11 mouse cellular contexts compared by ENCODE assay signal in the genomic region with DNA sequence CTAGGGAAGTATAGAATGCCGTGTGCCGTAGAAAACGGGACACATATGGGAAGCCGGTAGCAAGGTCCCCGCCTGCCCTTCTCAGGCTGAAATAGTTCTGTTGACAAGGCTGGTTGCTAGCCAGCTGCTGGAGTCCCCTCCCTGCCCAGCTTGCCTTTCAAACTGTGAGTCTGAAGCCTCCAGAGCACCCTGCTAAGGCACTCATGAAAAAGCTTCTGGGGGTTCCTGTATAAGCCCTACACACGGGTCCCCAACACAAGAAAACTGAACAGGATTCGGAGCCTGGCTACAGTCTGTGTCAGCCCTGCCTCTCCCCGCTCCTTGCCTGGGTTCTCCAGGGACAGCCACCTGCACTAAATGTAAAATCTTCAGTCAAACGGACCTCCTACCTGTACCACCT. TPM values are rescaled to one million over a fixed set of nuclear protein-coding genes. Genes with fewer than 3 reads are reported as not detected.
DNase-seq lines count a peak whose midpoint lies in the region; ATAC-seq and TF ChIP-seq lines count a peak whose summit lies in the region.
"Had no signal": no experiment of that assay in that cellular context is flagged by ENCODE, and none has a peak within 500 bp of the region (broad histone marks: within the 10 kb centered on the region; RNA-seq: fewer than 3 reads in every experiment).

No protein-coding gene starts in this region.

- peaks cover 25% of the 10 kb centered on the region for H3K27me3 ChIP-seq in forebrain, embryonic 13.5 days
- H3K27me3 ChIP-seq in forebrain, embryonic 10.5 days (ENCODE audit: poor library complexity, severe bottlenecking), result peaks cover 43% of the 10 kb centered on the region
- peaks cover 23% of the 10 kb centered on the region for H3K27me3 ChIP-seq in neural tube, embryonic 13.5 days

- ATAC-seq in forebrain, embryonic 13.5 days, result no peak
- no peak for ATAC-seq in neural tube, embryonic 13.5 days (ENCODE audit: low read depth)

- H3K4me1 ChIP-seq in forebrain, embryonic 13.5 days, result peaks cover 8% of the 10 kb centered on the region
- H3K4me1 ChIP-seq in forebrain, embryonic 10.5 days, result peaks cover 12% of the 10 kb centered on the region
- peaks cover 4% of the 10 kb centered on the region for H3K4me1 ChIP-seq in cortical plate, adult 2 months (ENCODE audit: control insufficient read depth, insufficient read depth, low read length)
- peaks cover 18% of the 10 kb centered on the region for H3K4me1 ChIP-seq in neural tube, embryonic 13.5 days (replicated peaks)

- WGBS in forebrain, embryonic 13.5 days, result 70% methylated on average over 9 of the region's 9 CpGs
- 73% methylated on average over 9 of the region's 9 CpGs for WGBS in forebrain, embryonic 10.5 days
- 63% methylated on average over 9 of the region's 9 CpGs for WGBS in neural tube, embryonic 13.5 days

- H3K36me3 ChIP-seq in forebrain, embryonic 13.5 days (ENCODE audit: poor library complexity, severe bottlenecking), result no peaks in the 10 kb centered on the region
- no peaks in the 10 kb centered on the region for H3K36me3 ChIP-seq in forebrain, embryonic 10.5 days (replicated peaks)
- H3K36me3 ChIP-seq in neural tube, embryonic 13.5 days, result no peaks in the 10 kb centered on the region
- H3K36me3 ChIP-seq: limb, embryonic 12.5 days had no signal

- no peak for TF ChIP-seq POLR2A in cortical plate, adult 2 months (IDR thresholded peaks at IDR 0.05; ENCODE audit: extremely low read depth, insufficient read depth, low read length)

- no peak overlapping the region for H3K4me3 ChIP-seq in forebrain, embryonic 13.5 days
- no peak overlapping the region for H3K4me3 ChIP-seq in forebrain, embryonic 10.5 days
- peak overlapping the region; percentile 82 for H3K4me3 ChIP-seq in cortical plate, adult 2 months (ENCODE audit: insufficient read depth, low read length)
- peak overlapping the region; percentile 48 for H3K4me3 ChIP-seq in neural tube, embryonic 13.5 days
- H3K4me3 ChIP-seq: limb, embryonic 12.5 days had no signal

- TF ChIP-seq CTCF in cortical plate, adult 2 months (IDR thresholded peaks at IDR 0.05; ENCODE audit: extremely low read depth, insufficient read depth, low read length), result no peak

- peak overlapping the region; percentile 9 for H3K4me2 ChIP-seq in forebrain, embryonic 13.5 days
- peak overlapping the region; percentile 75 for H3K4me2 ChIP-seq in neural tube, embryonic 13.5 days

- intact Hi-C loops in left cerebral cortex, postnatal 14 days (cut with DNase I), result loop anchor here (5.0 kb wide), 2 partner anchors 81 to 181 kb away; no protein-coding TSS in a partner anchor

- H3K27ac ChIP-seq in forebrain, embryonic 13.5 days, result no peak overlapping the region
- H3K27ac ChIP-seq in forebrain, embryonic 10.5 days, result no peak overlapping the region
- H3K27ac ChIP-seq in cortical plate, adult 2 months (ENCODE audit: insufficient read depth, low read length), result peak overlapping the region; percentile 88
- no peak overlapping the region for H3K27ac ChIP-seq in neural tube, embryonic 13.5 days (replicated peaks)
- H3K27ac ChIP-seq: limb, embryonic 12.5 days had no signal

- no peak for DNase-seq in forebrain, embryonic 10.5 days (ENCODE audit: extremely low spot score, low spot score)
- DNase-seq in left cerebral cortex, postnatal 14 days (ENCODE audit: low spot score in 2 of 2), result peak; percentile 29 to 41
- DNase-seq in left cerebral cortex, adult 11 months (ENCODE audit: low spot score), result no peak
- no peak for DNase-seq in spleen, postnatal 10 days (ENCODE audit: low spot score in 2 of 2)
- no peak for DNase-seq in Muller cell, postnatal 12 days (ENCODE audit: inconsistent ontology term)
- DNase-seq: kidney, adult 8-10 months; lung, postnatal 36 days had no signal

- H3K9ac ChIP-seq in forebrain, embryonic 13.5 days, result no peak overlapping the region
- peak overlapping the region; percentile 45; the same call in 1 of the 2 replicates for H3K9ac ChIP-seq in neural tube, embryonic 13.5 days
- H3K9ac ChIP-seq: limb, embryonic 12.5 days had no signal

- peaks cover 6% of the 10 kb centered on the region for H3K9me3 ChIP-seq in forebrain, embryonic 13.5 days (replicated peaks)
- no peaks in the 10 kb centered on the region; the same call in 1 of the 2 replicates for H3K9me3 ChIP-seq in forebrain, embryonic 10.5 days
- H3K9me3 ChIP-seq in neural tube, embryonic 13.5 days, result no peaks in the 10 kb centered on the region

RNA-seq across cellular contexts. Expression of a gene that starts 2.3 kb away (rescaled TPM):
- polyA plus RNA-seq in forebrain, embryonic 13.5 days (2015; fragmentation: Nextera tagmentation; extraction: Ambion mirVana), result 0.77 and 0.93 TPM in 2 replicates
- 0.02 and 0.05 TPM in 2 replicates for polyA plus RNA-seq in forebrain, embryonic 10.5 days (2016; fragmentation: Nextera tagmentation; extraction: Ambion mirVana)
- 100 to 1,000 TPM; 148 to 176 TPM for total RNA-seq in left cerebral cortex, postnatal 14 days (2021)
- 183 and 184 TPM in 2 replicates for polyA plus RNA-seq in cortical plate, adult 2 months (2012; rRNA removed)
- 2.6 and 2.7 TPM in 2 replicates for polyA plus RNA-seq in neural tube, embryonic 13.5 days (2015; fragmentation: Nextera tagmentation; extraction: Ambion mirVana)

RNA-seq across cellular contexts. Expression of a gene that starts 54.2 kb away (rescaled TPM):
- polyA plus RNA-seq in forebrain, embryonic 13.5 days (2015; fragmentation: Nextera tagmentation; extraction: Ambion mirVana), result 0.81 and 1.1 TPM in 2 replicates
- 2.1 and 2.3 TPM in 2 replicates for polyA plus RNA-seq in forebrain, embryonic 10.5 days (2016; fragmentation: Nextera tagmentation; extraction: Ambion mirVana)
- total RNA-seq in left cerebral cortex, postnatal 14 days (2021), result 1 to 10 TPM; 2.9 to 4.5 TPM
- 3.2 and 3.3 TPM in 2 replicates for polyA plus RNA-seq in cortical plate, adult 2 months (2012; rRNA removed)
- polyA plus RNA-seq in neural tube, embryonic 13.5 days (2015; fragmentation: Nextera tagmentation; extraction: Ambion mirVana), result 1.5 and 1.7 TPM in 2 replicates

Comparison
In these comparisons a context has a peak if more than half of its experiments do, and no peak if none do; other contexts are left out.
1. DNase-seq: peak in left cerebral cortex, postnatal 14 days (2 of 2); none in forebrain, embryonic 10.5 days (single experiment), left cerebral cortex, adult 11 months (single experiment), spleen, postnatal 10 days (0 of 2) and Muller cell, postnatal 12 days (single experiment).
2. H3K4me3 ChIP-seq: peak in cortical plate, adult 2 months (single experiment) and neural tube, embryonic 13.5 days (single experiment); none in forebrain, embryonic 13.5 days (single experiment) and forebrain, embryonic 10.5 days (single experiment).
3. RNA of a gene that starts 2.3 kb away (polyA plus RNA-seq): 183 to 184 TPM in cortical plate, adult 2 months; 2.6 to 2.7 TPM in neural tube, embryonic 13.5 days, 0.77 to 0.93 TPM in forebrain, embryonic 13.5 days and 0.02 to 0.05 TPM in forebrain, embryonic 10.5 days; every median in the first group is over 10 times any median in the second.